Mouse (Mus musculus): ENCODE results near the gene Sgk1. TPM values are rescaled to one million over a fixed set of nuclear protein-coding genes. Genes with fewer than 3 reads are reported as not detected.

Gene Sgk1
- polyA plus RNA-seq, 1 experiment: 1.6 TPM

DNA sequence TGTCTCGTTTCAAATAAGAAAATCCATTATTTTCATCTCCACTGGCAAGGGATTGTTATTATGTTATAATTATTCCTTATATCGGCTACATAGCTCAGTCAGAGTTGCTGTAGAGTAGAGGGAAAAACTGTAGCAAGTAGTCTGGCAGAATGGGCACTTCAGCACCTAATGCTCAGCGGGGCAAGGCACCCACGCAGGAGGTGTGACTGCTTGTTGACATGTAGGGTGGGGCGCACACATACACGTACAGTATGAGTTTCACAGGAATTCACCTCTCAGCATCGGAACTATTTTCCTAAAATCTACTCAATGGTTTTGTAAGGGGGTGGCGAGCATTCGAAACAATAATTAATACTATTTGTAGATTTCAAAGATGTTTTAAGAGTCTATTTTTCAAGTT is 28.4 kb downstream of the Sgk1 start:
- no peaks in the 10 kb centered on the region for H3K4me1 ChIP-seq
- no peaks in the 10 kb centered on the region for H3K27me3 ChIP-seq (replicated peaks)
- TF ChIP-seq FLI1 (IDR thresholded peaks at IDR 0.05; ENCODE audit: low read length) (no peak), GATA1 (IDR thresholded peaks at IDR 0.05; ENCODE audit: borderline replicate concordance, low read length) (no peak)
- H3K4me3 ChIP-seq (replicated peaks): no peak overlapping the region
- H3K36me3 ChIP-seq (replicated peaks; ENCODE audit: low read length): no peaks in the 10 kb centered on the region
- peaks cover 3% of the 10 kb centered on the region; the same call in 1 of the 2 replicates for H3K9me3 ChIP-seq

DNA sequence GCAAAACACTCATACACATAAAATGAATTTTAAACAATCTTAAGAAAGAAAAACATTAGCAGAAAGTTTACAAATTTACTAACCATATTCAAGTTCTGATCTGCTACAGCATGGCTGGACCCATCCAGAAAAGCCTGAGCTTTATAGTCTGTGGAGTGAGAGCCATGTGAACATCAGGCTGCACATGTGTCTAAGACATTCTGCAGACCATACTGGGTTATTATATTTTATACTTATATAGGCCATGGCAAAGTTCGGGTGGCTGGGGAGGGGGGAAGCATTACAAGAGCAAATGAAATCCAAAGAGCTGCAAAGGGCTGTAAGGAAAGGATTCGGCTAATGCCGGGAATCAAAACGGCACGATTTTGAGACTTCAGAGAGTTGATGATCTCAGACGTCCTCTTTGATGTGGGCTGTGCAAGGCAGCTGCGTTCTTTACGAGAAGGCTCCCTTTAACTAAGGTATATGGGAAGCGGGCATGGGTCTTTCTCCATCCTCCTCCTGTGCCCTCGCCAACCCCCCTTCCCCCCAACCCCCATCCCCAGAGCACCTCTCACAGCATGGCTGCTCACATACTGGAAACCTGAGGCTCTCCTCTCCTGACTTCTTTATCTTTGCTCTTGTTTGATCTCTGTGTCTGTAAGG is 29.4 kb downstream of the Sgk1 start:
- Histone ChIP-seq H3K4me3 (replicated peaks) (no peak overlapping the region), H3K4me1 (no peaks in the 10 kb centered on the region), H3K27me3 (replicated peaks) (no peaks in the 10 kb centered on the region), H3K9me3 (no peaks in the 10 kb centered on the region), H3K36me3 (replicated peaks; ENCODE audit: low read length) (no peaks in the 10 kb centered on the region)
- TF ChIP-seq GATA1 (IDR thresholded peaks at IDR 0.05; ENCODE audit: borderline replicate concordance, low read length) (no peak), FLI1 (IDR thresholded peaks at IDR 0.05; ENCODE audit: low read length) (no peak)

DNA sequence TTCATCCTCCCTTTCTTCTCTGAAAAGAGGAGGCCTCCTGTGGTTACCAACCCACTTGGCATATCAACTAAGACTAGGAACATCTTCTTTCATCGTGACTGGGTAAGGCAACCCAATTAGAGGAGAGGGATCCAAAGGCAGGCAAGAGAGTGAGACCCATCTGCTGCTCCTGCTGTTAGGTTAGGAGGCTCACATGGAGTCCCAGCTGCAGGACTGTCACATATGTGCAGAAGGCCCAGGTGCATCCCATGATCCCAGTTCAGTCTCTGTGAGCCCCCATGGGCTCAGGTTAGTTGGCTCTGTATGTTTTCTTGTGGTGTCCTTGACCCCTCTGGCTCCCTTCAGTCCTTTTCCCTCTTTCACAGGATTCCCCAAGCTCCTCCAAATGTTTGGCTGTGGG is 32.8 kb downstream of the Sgk1 start:
- Histone ChIP-seq H3K36me3 (replicated peaks; ENCODE audit: low read length) (no peaks in the 10 kb centered on the region), H3K27me3 (replicated peaks) (no peaks in the 10 kb centered on the region), H3K4me1 (no peaks in the 10 kb centered on the region), H3K4me3 (replicated peaks) (no peak overlapping the region), H3K9me3 (no peaks in the 10 kb centered on the region)
- TF ChIP-seq FLI1 (IDR thresholded peaks at IDR 0.05; ENCODE audit: low read length) (no peak), GATA1 (IDR thresholded peaks at IDR 0.05; ENCODE audit: borderline replicate concordance, low read length) (no peak)

DNA sequence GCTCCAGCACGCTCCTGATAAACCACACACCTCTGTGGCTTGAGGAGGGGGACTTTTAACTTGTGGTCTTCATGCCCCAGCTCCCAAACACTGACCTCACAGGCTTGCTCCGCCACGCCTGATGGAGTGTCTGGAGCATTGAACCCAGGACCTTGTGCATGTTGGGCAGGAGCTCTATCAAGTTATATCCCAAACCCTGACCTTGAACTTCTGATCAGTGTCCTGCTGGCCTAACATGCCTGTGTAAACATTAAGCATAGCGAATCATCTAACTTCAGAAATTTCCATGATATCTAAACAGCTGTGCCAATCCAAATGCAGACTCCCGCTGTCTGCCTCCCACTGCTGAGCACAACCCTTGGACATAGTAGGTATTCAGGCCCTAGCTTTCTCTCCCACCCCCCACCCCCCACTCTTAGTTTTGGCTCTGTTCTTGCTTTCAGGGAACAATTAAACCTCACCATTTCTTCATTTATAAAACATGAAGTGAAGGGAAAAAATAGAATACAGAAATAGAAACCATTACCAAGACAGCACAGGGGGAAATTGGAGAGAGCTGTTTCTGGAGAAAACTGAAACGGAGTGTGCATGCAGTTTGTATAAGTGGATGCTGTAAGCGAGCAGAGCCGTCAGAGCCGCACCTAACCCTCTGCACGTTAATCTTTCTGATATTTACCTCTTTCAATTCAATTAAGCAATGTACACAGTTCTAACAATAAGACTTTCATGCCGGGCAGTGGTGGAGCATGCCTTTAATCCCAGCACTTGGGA is 34.5 kb downstream of the Sgk1 start:
- H3K4me3 ChIP-seq (replicated peaks): no peak overlapping the region
- H3K27me3 ChIP-seq (replicated peaks): no peaks in the 10 kb centered on the region
- no peaks in the 10 kb centered on the region for H3K9me3 ChIP-seq
- no peaks in the 10 kb centered on the region for H3K4me1 ChIP-seq
- TF ChIP-seq FLI1 (IDR thresholded peaks at IDR 0.05; ENCODE audit: low read length) (no peak), GATA1 (IDR thresholded peaks at IDR 0.05; ENCODE audit: borderline replicate concordance, low read length) (no peak)
- H3K36me3 ChIP-seq (replicated peaks; ENCODE audit: low read length): no peaks in the 10 kb centered on the region

DNA sequence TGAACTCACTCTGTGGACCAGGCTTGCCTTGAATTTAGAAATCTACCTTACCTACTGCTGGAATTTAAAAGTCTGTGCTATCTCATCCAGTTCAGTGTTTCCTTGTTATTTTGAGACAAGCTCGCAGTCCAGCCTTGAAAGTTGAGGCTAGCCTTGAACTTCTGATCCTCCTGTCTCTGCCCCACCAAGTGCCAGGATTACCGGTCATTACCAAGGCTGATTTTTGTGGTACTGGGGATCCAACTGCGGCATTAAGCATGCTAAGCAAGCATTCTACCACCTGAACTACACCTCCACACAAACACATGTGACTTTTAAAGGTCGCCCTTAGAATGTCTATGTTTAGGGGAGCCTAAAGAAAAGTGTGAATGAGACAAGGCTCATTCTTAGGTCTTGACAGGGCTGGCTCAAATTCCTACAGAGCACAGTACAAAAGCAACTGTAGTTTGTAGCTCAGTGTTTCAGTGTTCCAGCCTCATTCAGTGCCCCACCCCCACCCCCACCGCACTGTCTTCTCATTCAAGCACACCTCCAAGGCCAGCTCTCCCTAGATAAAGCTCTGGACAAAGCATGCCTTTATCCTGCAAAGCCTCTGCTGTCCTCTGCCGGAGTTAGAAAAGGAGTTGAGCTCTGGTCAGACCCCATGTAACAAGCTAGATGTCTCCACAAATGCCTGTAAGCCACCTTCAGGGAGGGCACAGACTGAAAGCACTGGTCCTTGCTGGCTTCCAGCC is 36.2 kb downstream of the Sgk1 start:
- Histone ChIP-seq H3K9me3 (no peaks in the 10 kb centered on the region), H3K4me3 (replicated peaks) (no peak overlapping the region), H3K27me3 (replicated peaks) (no peaks in the 10 kb centered on the region), H3K36me3 (replicated peaks; ENCODE audit: low read length) (no peaks in the 10 kb centered on the region), H3K4me1 (no peaks in the 10 kb centered on the region)
- TF ChIP-seq FLI1 (IDR thresholded peaks at IDR 0.05; ENCODE audit: low read length) (no peak), GATA1 (IDR thresholded peaks at IDR 0.05; ENCODE audit: borderline replicate concordance, low read length) (no peak)

DNA sequence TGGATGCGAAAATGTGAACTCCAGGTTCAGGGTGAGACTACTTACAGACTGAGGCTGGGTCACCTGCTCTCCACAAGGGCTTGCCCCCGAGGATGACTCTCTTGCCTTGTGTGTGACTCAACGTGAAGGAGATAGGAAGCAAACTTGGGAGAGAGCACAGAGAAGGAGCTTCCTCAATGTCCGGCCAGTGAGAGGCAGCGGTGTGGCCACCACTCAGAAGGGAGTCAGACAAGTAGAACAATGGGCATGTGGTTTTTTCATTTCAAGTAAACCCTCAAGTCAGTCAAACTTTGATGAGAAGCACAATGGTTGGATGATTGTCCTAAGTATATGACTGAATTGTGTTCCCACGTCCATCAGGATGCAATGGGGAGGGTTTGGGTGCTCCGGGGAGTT is 36.8 kb downstream of the Sgk1 start:
- Histone ChIP-seq H3K9me3 (no peaks in the 10 kb centered on the region), H3K27me3 (replicated peaks) (no peaks in the 10 kb centered on the region), H3K4me1 (no peaks in the 10 kb centered on the region), H3K36me3 (replicated peaks; ENCODE audit: low read length) (no peaks in the 10 kb centered on the region), H3K4me3 (replicated peaks) (no peak overlapping the region)
- TF ChIP-seq GATA1 (IDR thresholded peaks at IDR 0.05; ENCODE audit: borderline replicate concordance, low read length): no peak

DNA sequence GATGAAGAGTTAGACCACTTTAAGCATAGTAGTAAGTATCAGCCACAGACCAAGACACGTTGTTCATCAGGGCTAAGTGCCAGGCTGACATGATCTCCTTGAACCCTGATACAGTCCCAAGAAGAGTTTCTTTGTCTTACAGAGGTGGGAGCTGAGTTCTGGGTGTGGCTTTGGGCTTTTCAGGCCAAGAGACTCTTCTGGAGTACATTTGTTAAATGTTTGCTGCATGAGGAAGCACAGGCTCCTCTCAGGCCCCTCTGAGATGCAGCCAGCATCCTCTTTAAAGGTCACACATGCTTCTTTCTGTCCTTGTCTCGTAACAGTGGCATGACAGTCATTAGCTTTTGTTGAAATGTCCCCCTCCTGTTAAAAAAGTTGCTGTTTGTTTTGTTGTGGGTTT is 38.6 kb downstream of the Sgk1 start:
- Histone ChIP-seq H3K36me3 (replicated peaks; ENCODE audit: low read length) (no peaks in the 10 kb centered on the region), H3K9me3 (no peaks in the 10 kb centered on the region), H3K27me3 (replicated peaks) (no peaks in the 10 kb centered on the region), H3K4me3 (replicated peaks) (no peak overlapping the region), H3K4me1 (no peaks in the 10 kb centered on the region)
- TF ChIP-seq GATA1 (IDR thresholded peaks at IDR 0.05; ENCODE audit: borderline replicate concordance, low read length): no peak

DNA sequence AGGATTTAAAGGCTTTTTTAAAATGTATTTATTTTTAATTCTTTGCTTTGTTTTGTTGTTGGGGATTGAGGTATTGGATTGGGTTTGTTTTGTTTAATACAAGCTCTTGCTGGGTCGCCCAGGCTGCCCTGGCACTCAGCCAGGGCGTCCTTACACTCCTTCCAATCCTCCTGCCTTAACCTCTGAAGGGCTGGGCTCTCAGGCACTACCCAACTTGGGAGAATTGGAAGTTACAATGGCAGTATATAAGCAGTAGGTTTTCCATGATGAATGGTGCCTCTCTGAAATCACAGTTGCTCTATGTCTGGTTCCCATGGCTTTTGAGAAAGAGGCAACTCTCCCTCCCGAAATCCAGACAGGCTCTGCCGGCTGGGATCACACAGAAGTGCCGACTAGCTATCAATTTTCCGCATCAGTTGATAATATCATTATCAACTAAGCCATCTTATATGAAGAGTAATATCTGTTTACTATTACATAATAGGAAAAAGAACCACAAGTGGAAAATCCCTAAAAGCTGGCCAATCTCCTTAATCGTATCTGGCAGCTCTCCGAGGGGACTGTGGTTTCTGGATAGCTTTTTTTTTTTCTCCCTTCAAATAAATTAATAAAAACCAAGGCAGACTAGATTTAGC is 40.8 kb downstream of the Sgk1 start:
- no peaks in the 10 kb centered on the region for H3K9me3 ChIP-seq
- no peak overlapping the region for H3K4me3 ChIP-seq (replicated peaks)
- H3K27me3 ChIP-seq (replicated peaks): peaks cover 1% of the 10 kb centered on the region
- TF ChIP-seq GATA1 (IDR thresholded peaks at IDR 0.05; ENCODE audit: borderline replicate concordance, low read length): no peak
- TF ChIP-seq FLI1 (IDR thresholded peaks at IDR 0.05; ENCODE audit: low read length): no peak
- no peaks in the 10 kb centered on the region for H3K4me1 ChIP-seq
- H3K36me3 ChIP-seq (replicated peaks; ENCODE audit: low read length): no peaks in the 10 kb centered on the region

DNA sequence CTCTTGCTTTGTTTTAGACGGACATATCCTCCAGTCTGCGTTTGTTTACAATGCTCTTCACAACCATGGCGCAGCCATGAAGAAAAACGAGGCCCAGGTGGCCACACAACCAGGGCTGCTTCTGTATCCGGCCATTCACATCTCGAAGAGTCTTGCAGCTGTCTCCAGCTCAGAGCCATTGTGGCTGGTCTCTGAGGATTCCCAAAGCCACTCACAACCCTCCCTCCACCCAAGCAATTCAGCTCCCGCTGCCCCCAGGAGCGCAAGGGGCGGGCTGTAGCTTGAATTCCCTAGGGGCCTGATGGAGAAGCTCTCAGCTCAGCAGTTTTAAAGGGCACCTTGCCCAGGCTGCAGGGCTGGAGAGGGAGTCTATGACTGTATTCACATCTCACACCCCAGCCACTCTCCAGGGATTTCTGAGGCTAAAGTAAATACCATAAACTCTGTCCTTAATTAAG is 41.5 kb downstream of the Sgk1 start:
- H3K4me1 ChIP-seq: no peaks in the 10 kb centered on the region

More for the DNA sequence above, 41.5 kb downstream of the Sgk1 start:
- peaks cover 1% of the 10 kb centered on the region for H3K27me3 ChIP-seq (replicated peaks)
- TF ChIP-seq FLI1 (IDR thresholded peaks at IDR 0.05; ENCODE audit: low read length) (no peak), GATA1 (IDR thresholded peaks at IDR 0.05; ENCODE audit: borderline replicate concordance, low read length) (no peak)
- H3K4me3 ChIP-seq (replicated peaks): no peak overlapping the region
- H3K9me3 ChIP-seq: no peaks in the 10 kb centered on the region
- H3K36me3 ChIP-seq (replicated peaks; ENCODE audit: low read length): no peaks in the 10 kb centered on the region

All from megakaryocyte, embryonic 14.5 days (primary cell).